Comparison of ENCODE assay signal across 9 mouse cellular contexts in genomic region chr9:61360727-61361631, GRCm38 (mm10). TPM values are rescaled to one million over a fixed set of nuclear protein-coding genes. Genes with fewer than 3 reads are reported as not detected.
DNase-seq lines count a peak whose midpoint lies in the region; ATAC-seq lines count a peak whose summit lies in the region.
"Had no signal": no experiment of that assay in that cellular context is flagged by ENCODE, and none has a peak within 500 bp of the region (broad histone marks: within the 10 kb centered on the region; RNA-seq: fewer than 3 reads in every experiment).

No protein-coding gene starts in this region.

- intact Hi-C loops in left cerebral cortex, postnatal 36 days (cut with DNase I) = no loop called here

- no peak overlapping the region for H3K4me3 ChIP-seq in forebrain, embryonic 16.5 days (replicated peaks; ENCODE audit: low read length)
- no peak overlapping the region for H3K4me3 ChIP-seq in neural tube, embryonic 11.5 days (ENCODE audit: low read depth, low read length)

- no peak overlapping the region for H3K4me2 ChIP-seq in forebrain, embryonic 16.5 days (ENCODE audit: low read length)
- H3K4me2 ChIP-seq in neural tube, embryonic 11.5 days (ENCODE audit: low read depth) = peak overlapping the region; percentile 27

- no peak overlapping the region for H3K9ac ChIP-seq in forebrain, embryonic 16.5 days (replicated peaks; ENCODE audit: low read depth, low read length)
- peak overlapping the region; percentile 24 for H3K9ac ChIP-seq in neural tube, embryonic 11.5 days (ENCODE audit: low read length)

- no peaks in the 10 kb centered on the region for H3K9me3 ChIP-seq in forebrain, embryonic 16.5 days (ENCODE audit: control insufficient read depth, low read length)
- no peaks in the 10 kb centered on the region for H3K9me3 ChIP-seq in neural tube, embryonic 11.5 days (ENCODE audit: control insufficient read depth, low read length)

- H3K4me1 ChIP-seq in forebrain, embryonic 16.5 days (replicated peaks; ENCODE audit: control insufficient read depth, insufficient read depth, low read length) = peaks cover 17% of the 10 kb centered on the region
- H3K4me1 ChIP-seq in neural tube, embryonic 11.5 days (ENCODE audit: control insufficient read depth, insufficient read depth, low read length) = peaks cover 23% of the 10 kb centered on the region

- peak; percentile 53 for DNase-seq in urinary bladder, postnatal 14 days (ENCODE audit: low spot score)
- no peak for DNase-seq in urinary bladder, adult 2 months (ENCODE audit: low spot score)
- DNase-seq in kidney, postnatal 14 days = peak; percentile 70
- DNase-seq in neural tube, embryonic 11.5 days (ENCODE audit: low spot score) = peak; percentile 86
- no peak for DNase-seq in left cerebral cortex, postnatal 36 days (ENCODE audit: low spot score in 2 of 2)
- DNase-seq in T-cell, adult 2 months (ENCODE audit: low spot score) = no peak
- no peak for DNase-seq in frontal cortex, postnatal 14 days (ENCODE audit: low spot score in 2 of 2)

- ATAC-seq in forebrain, embryonic 16.5 days = peak; percentile 95
- peak; percentile 90 for ATAC-seq in neural tube, embryonic 11.5 days (ENCODE audit: insufficient read depth, low FRiP score, low TSS enrichment)

- H3K27me3 ChIP-seq in forebrain, embryonic 16.5 days (replicated peaks; ENCODE audit: control insufficient read depth, insufficient read depth, low read length) = peaks cover 12% of the 10 kb centered on the region
- H3K27me3 ChIP-seq in neural tube, embryonic 11.5 days (ENCODE audit: control insufficient read depth, insufficient read depth, low read length) = no peaks in the 10 kb centered on the region

- H3K27ac ChIP-seq in forebrain, embryonic 16.5 days (ENCODE audit: low read length) = no peak overlapping the region
- peak overlapping the region; percentile 39 for H3K27ac ChIP-seq in neural tube, embryonic 11.5 days (ENCODE audit: low read depth, low read length)
- H3K27ac ChIP-seq: macrophage had no signal

- H3K36me3 ChIP-seq in forebrain, embryonic 16.5 days (ENCODE audit: control insufficient read depth, insufficient read depth) = no peaks in the 10 kb centered on the region
- H3K36me3 ChIP-seq in neural tube, embryonic 11.5 days (ENCODE audit: control insufficient read depth, insufficient read depth, low read length) = no peaks in the 10 kb centered on the region

- WGBS in forebrain, embryonic 16.5 days = 24% methylated on average over 17 of the region's 17 CpGs
- 18% methylated on average over 17 of the region's 17 CpGs for WGBS in neural tube, embryonic 11.5 days

RNA-seq across cellular contexts. Expression of gene Tle3, which starts 11.2 kb away (rescaled TPM):
- polyA plus RNA-seq in urinary bladder, adult 2 months (2012; rRNA removed) = 39.4 and 49.1 TPM in 2 replicates
- 36.8 and 42.5 TPM in 2 replicates for polyA plus RNA-seq in forebrain, embryonic 16.5 days (2015; fragmentation: Nextera tagmentation; extraction: Ambion mirVana)
- polyA plus RNA-seq in neural tube, embryonic 11.5 days (2014; fragmentation: Nextera tagmentation; extraction: Ambion mirVana) = 42.4 and 43.6 TPM in 2 replicates
- total RNA-seq in left cerebral cortex, postnatal 36 days (2021) = 10 to 100 TPM; 57.6 to 67.1 TPM

Comparison
In these comparisons a context has a peak if more than half of its experiments do, and no peak if none do; other contexts are left out.
1. DNase-seq: peak in urinary bladder, postnatal 14 days (single experiment), kidney, postnatal 14 days (single experiment) and neural tube, embryonic 11.5 days (single experiment); none in urinary bladder, adult 2 months (single experiment), left cerebral cortex, postnatal 36 days (0 of 2), T-cell, adult 2 months (single experiment) and frontal cortex, postnatal 14 days (0 of 2).